Mouse (Mus musculus): ENCODE data around the gene Plekhb1.

GRCm38 (mm10) chr7:100688471-100688870, 26.3 kb upstream of the Plekhb1 start:
- TF ChIP-seq CTCF (IDR thresholded peaks at IDR 0.05 in 2 of 3, conservative IDR thresholded peaks at IDR 0.05 in 1 of 3; ENCODE audit: control insufficient read depth in 1 of 3, insufficient read depth in 1 of 3, low read depth in 2 of 3, low read length in 3 of 3, poor library complexity in 1 of 3, severe bottlenecking in 1 of 3) (no peak), E2F4 (IDR thresholded peaks at IDR 0.05; ENCODE audit: borderline replicate concordance, low read depth, low read length) (no peak), EP300 (IDR thresholded peaks at IDR 0.05; ENCODE audit: low read depth in 1 of 2, low read length in 2 of 2) (no peak), POLR2A (IDR thresholded peaks at IDR 0.05; ENCODE audit: control insufficient read depth in 1 of 2, insufficient read depth in 1 of 2, low read depth in 1 of 2, low read length in 2 of 2, poor library complexity in 1 of 2) (no peak), USF1 (IDR thresholded peaks at IDR 0.05; ENCODE audit: low read depth, low read length) (no peak), ELF1 (IDR thresholded peaks at IDR 0.05; ENCODE audit: low read depth, low read length) (no peak), TBP (IDR thresholded peaks at IDR 0.05; ENCODE audit: low read depth, low read length) (no peak), KAT2A (conservative IDR thresholded peaks at IDR 0.05; ENCODE audit: low read depth, low read length) (no peak), MAZ (IDR thresholded peaks at IDR 0.05; ENCODE audit: low read depth, low read length) (no peak)
